Mouse (Mus musculus) midbrain, embryonic 15.5 days (tissue): ENCODE measurements around the gene Olfr1314. TPM values are rescaled to one million over a fixed set of nuclear protein-coding genes. Genes with fewer than 3 reads are reported as not detected.

ENCODE experiments used
- ATAC-seq: fragments of 200-750 bp; cut with Nextera tagmentation; replicated peaks from 2 replicates; pipeline ENCODE4 v1.8.0; 2017; ENCODE audit warnings: moderate TSS enrichment
- H3K27ac ChIP-seq: fragments of 300-500 bp; sonication (generic); 2 replicates; pipeline ENCODE4 v1.5.1; 2015; ENCODE audit warnings: mild to moderate bottlenecking, inconsistent platforms
- H3K27me3 ChIP-seq: fragments of 300-500 bp; sonication (generic); replicated peaks from 2 replicates; pipeline ENCODE4 v1.6.1; 2015; ENCODE audit warnings: inconsistent platforms
- H3K36me3 ChIP-seq: fragments of 300-500 bp; sonication (generic); replicated peaks from 2 replicates; pipeline ENCODE4 v1.6.1; 2015; ENCODE audit warnings: inconsistent platforms
- H3K4me1 ChIP-seq: fragments of 300-500 bp; sonication (generic); 2 replicates; pipeline ENCODE4 v1.6.1; 2015; ENCODE audit warnings: inconsistent platforms
- H3K4me2 ChIP-seq: fragments of 300-500 bp; sonication (generic); 2 replicates; pipeline ENCODE4 v1.6.1; 2015; ENCODE audit warnings: inconsistent platforms, mild to moderate bottlenecking, moderate library complexity
- H3K4me3 ChIP-seq: fragments of 300-500 bp; sonication (generic); 2 replicates; pipeline ENCODE4 v1.5.1; 2015; ENCODE audit warnings: mild to moderate bottlenecking, inconsistent platforms
- H3K9ac ChIP-seq: fragments of 300-500 bp; sonication (generic); 2 replicates; pipeline ENCODE4 v1.6.1; 2015; ENCODE audit warnings: mild to moderate bottlenecking, inconsistent platforms
- H3K9me3 ChIP-seq: fragments of 300-500 bp; sonication (generic); 2 replicates; pipeline ENCODE4 v1.6.1; 2016; ENCODE audit warnings: inconsistent platforms
- WGBS: fragments of 180-500 bp; shearing (Covaris S2); methylation state at CpG from one replicate; pipeline ENCODE4 v1.1.7; 2015; ENCODE audit warnings: mixed read lengths; 5-methylcytosine and 5-hydroxymethylcytosine counted together
- polyA plus RNA-seq: library from polyadenylated mRNA; unstranded; fragments of >200 nt; fragmentation: Nextera tagmentation; extraction: Ambion mirVana; gene quantifications from 2 replicates; pipeline ENCODE4 v1.2.1, GENCODE M21; 2015

Olfr1314 gene
- polyA plus RNA-seq: not detected in 2 replicates

DNA sequence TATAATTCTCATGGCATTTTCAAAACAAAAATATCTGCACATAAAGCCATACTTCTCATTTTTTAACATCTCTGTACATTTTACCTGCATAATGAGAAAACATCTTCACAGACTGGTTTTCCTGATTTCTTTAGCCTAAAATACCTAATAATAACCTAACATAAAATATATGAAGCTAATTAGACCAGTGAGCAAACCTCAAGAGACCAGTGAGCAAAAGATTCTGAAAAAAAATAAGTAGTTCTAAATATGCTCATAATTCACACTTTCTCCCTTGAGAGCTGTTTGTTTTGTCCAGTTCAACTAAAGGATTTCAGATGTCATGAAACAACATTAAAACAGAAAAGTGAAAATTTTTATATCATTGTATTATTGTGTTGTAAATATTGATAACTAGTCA lies at the start of gene Olfr1314:
TSS of gene Olfr1314 (minus strand) at position 101 of the 400 bp plus-strand sequence.
- Histone ChIP-seq H3K4me2 (no peak within 1 kb of the TSS), H3K9ac (no peak within 1 kb of the TSS), H3K36me3 (no peaks in the 10 kb centered on the region), H3K4me1 (no peaks in the 10 kb centered on the region), H3K27ac (no peak within 1 kb of the TSS), H3K27me3 (no peaks in the 10 kb centered on the region), H3K4me3 (no peak within 1 kb of the TSS), H3K9me3 (no peaks in the 10 kb centered on the region)
- no peak for ATAC-seq

DNA sequence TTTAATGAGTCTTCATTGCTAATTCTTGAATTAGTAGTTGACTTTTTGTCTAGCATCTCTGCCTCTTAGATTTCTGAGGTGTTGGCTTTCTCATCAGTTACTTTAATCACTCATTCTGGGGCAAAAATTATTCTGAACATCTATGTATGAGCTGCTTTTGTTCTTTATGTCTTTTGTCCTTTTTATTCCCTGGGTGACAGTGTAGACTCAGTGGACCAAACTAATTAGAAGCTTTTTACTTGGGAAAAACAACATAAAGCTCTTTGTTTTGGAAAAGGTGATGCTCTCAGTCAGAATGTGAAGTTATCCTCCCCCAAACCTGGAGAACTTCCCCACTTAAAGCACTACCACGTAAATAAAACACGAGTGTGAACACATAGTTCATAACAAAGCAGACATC lies 43.4 kb upstream of the Olfr1314 start, which contains the start of gene Olfr1317:
TSS of gene Olfr1317 (plus strand) at position 301 of the 400 bp plus-strand sequence.
- no peaks in the 10 kb centered on the region for H3K36me3 ChIP-seq
- H3K4me2 ChIP-seq: no peak within 1 kb of the TSS
- H3K27me3 ChIP-seq: no peaks in the 10 kb centered on the region
- H3K4me3 ChIP-seq: no peak within 1 kb of the TSS
- no peak within 1 kb of the TSS for H3K9ac ChIP-seq
- H3K4me1 ChIP-seq: no peaks in the 10 kb centered on the region
- H3K9me3 ChIP-seq: no peaks in the 10 kb centered on the region
- ATAC-seq: no peak
- WGBS: 83% methylated on average over 2 of the region's 2 CpGs
- H3K27ac ChIP-seq: no peak within 1 kb of the TSS

DNA sequence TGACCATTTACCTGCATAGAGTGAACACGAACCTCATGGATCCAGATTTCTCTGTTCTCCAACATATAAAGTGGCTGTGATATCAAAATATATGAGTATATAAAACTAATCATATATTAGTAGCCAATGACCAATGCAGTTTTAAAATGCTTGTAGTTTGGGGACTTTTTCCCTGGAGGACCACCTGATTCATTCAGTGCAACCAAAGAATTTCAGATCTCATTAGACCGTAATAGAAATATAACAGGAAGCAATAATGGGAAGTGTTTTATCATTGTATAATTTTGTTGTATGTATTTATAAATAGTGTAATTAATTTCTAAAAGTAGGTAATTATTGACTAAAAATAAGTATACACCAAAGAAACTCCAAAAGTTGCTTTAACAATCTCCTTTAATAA lies 38.3 kb upstream of the Olfr1314 start, which contains the start of gene Olfr1316:
TSS of gene Olfr1316 (minus strand) at position 101 of the 400 bp plus-strand sequence.
- ATAC-seq: no peak
- WGBS: 92% methylated on average over 2 of the region's 2 CpGs
- no peak within 1 kb of the TSS for H3K4me2 ChIP-seq
- H3K27ac ChIP-seq: no peak within 1 kb of the TSS
- no peaks in the 10 kb centered on the region for H3K9me3 ChIP-seq
- H3K9ac ChIP-seq: no peak within 1 kb of the TSS
- no peaks in the 10 kb centered on the region for H3K36me3 ChIP-seq
- no peak within 1 kb of the TSS for H3K4me3 ChIP-seq
- H3K4me1 ChIP-seq: no peaks in the 10 kb centered on the region
- H3K27me3 ChIP-seq: no peaks in the 10 kb centered on the region

DNA sequence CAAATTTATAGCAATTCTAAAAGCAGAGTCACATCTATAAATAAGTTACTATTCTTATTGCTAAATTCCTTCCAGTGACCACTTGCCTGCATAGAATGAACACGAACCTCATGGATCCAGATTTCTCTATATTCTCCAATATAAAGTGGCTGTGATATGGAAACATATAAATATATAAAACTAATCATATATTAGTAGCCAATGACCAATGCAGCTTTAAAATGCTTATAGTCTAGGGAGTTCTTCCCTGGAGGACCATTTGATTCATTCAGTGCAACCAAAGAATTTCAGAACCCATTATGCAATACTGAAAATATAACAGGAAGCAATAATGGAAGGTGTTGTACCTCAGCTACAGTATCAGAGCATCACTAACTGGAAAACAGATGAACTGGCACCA lies 18.8 kb upstream of the Olfr1314 start, which contains the start of gene Olfr1315-ps1:
TSS of gene Olfr1315-ps1 (minus strand) at position 101 of the 400 bp plus-strand sequence.
- 81% methylated on average over 1 of the region's 1 CpGs for WGBS
- ATAC-seq: no peak

DNA sequence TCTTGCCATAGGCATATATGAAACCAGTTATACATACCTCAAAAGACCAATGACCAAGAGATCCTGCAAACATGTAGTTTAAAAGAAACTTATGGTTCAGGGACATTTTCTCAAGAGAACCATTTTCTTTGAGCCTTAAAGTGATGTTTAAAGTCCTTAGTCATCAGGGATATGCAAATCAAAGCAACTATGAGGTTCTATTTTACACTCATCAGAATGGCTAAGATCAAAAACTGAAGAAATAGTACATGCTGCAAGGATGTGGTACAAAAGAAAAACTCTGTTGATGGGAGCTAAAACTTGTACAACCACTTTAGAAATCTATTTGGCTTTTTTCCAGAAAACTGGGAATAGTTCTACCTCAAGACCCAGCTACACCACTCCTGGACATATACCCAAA lies 18.8 kb downstream of the Olfr1314 start, which contains the start of gene Olfr1313:
TSS of gene Olfr1313 (minus strand) at position 101 of the 400 bp plus-strand sequence.
- Histone ChIP-seq H3K27ac (no peak within 1 kb of the TSS), H3K4me2 (no peak within 1 kb of the TSS), H3K36me3 (no peaks in the 10 kb centered on the region), H3K9me3 (no peaks in the 10 kb centered on the region), H3K9ac (no peak within 1 kb of the TSS), H3K4me3 (no peak within 1 kb of the TSS), H3K27me3 (no peaks in the 10 kb centered on the region), H3K4me1 (no peaks in the 10 kb centered on the region)
- ATAC-seq: no peak

More for the DNA sequence above, 18.8 kb upstream of the Olfr1314 start, which contains the start of gene Olfr1315-ps1:
- Histone ChIP-seq H3K9ac (no peak within 1 kb of the TSS), H3K27me3 (no peaks in the 10 kb centered on the region), H3K27ac (no peak within 1 kb of the TSS), H3K4me2 (no peak within 1 kb of the TSS), H3K4me1 (no peaks in the 10 kb centered on the region), H3K36me3 (no peaks in the 10 kb centered on the region), H3K9me3 (no peaks in the 10 kb centered on the region), H3K4me3 (no peak within 1 kb of the TSS)

DNA sequence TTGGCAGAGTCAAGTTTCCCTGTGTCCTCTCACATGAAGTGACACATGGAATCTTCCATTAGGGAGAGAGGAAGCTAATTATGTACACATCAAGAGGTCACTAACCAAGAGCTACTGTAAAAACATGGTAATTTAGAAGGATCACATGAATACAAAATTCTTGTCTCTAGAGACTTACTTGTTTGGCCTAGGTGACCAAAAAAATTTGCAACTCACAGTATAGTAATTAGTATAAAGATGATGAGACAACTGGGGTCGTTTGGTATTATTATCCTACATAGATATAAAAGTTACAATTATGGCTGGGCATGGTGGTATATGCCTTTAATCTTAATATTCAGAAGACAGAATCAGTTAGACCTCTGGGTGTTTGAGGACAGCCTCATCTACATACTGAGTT lies 46.4 kb downstream of the Olfr1314 start, which contains the start of gene Olfr1312:
TSS of gene Olfr1312 (minus strand) at position 101 of the 400 bp plus-strand sequence.
- 31% methylated on average over 1 of the region's 1 CpGs for WGBS
- Histone ChIP-seq H3K9ac (no peak within 1 kb of the TSS), H3K9me3 (no peaks in the 10 kb centered on the region), H3K4me1 (no peaks in the 10 kb centered on the region), H3K4me3 (no peak within 1 kb of the TSS), H3K36me3 (no peaks in the 10 kb centered on the region), H3K4me2 (no peak within 1 kb of the TSS), H3K27me3 (no peaks in the 10 kb centered on the region), H3K27ac (no peak within 1 kb of the TSS)
- no peak for ATAC-seq

Other genes with a start within 250 kb of the Olfr1314 start
- not detected in 2 replicates for gene Olfr1305, start 219.6 kb downstream of the Olfr1314 start, polyA plus RNA-seq
- not detected in 2 replicates for gene Olfr1306, start 180.5 kb downstream of the Olfr1314 start, polyA plus RNA-seq
- gene Olfr1307, start 147.3 kb downstream of the Olfr1314 start, polyA plus RNA-seq: 0.01 TPM in 1 of 2 replicates, not detected in the other
- not detected in 2 replicates for gene Olfr1308, start 131.8 kb downstream of the Olfr1314 start, polyA plus RNA-seq
- gene Olfr1309, start 106.5 kb downstream of the Olfr1314 start, polyA plus RNA-seq: not detected in 2 replicates
- gene Olfr1310, start 84.1 kb downstream of the Olfr1314 start, polyA plus RNA-seq: not detected in 2 replicates
- gene Olfr1311, start 72.4 kb downstream of the Olfr1314 start, polyA plus RNA-seq: not detected in 2 replicates
- gene Olfr1312, start 46.5 kb downstream of the Olfr1314 start, polyA plus RNA-seq: not detected in 2 replicates
- not detected in 2 replicates for gene Olfr1313, start 18.9 kb downstream of the Olfr1314 start, polyA plus RNA-seq
- gene Olfr1315-ps1, start 18.7 kb upstream of the Olfr1314 start, polyA plus RNA-seq: not detected in 2 replicates
- gene Olfr1316, start 38.2 kb upstream of the Olfr1314 start, polyA plus RNA-seq: not detected in 2 replicates
- gene Olfr1317, start 43.5 kb upstream of the Olfr1314 start, polyA plus RNA-seq: not detected in 2 replicates
- not detected in 2 replicates for gene Olfr1318, start 57.4 kb upstream of the Olfr1314 start, polyA plus RNA-seq
- gene Lpcat4, start 142.7 kb upstream of the Olfr1314 start, polyA plus RNA-seq: 21.9 and 26.0 TPM in 2 replicates
- gene Nutm1, start 162.5 kb upstream of the Olfr1314 start, polyA plus RNA-seq: not detected in 2 replicates
- gene Nop10, start 165.1 kb upstream of the Olfr1314 start, polyA plus RNA-seq: 153 and 158 TPM in 2 replicates
- 19.4 and 21.2 TPM in 2 replicates for gene Slc12a6, start 169.0 kb upstream of the Olfr1314 start, polyA plus RNA-seq
- gene Gm21985, start 169.5 kb upstream of the Olfr1314 start, polyA plus RNA-seq: not detected in 2 replicates